19 mouse cellular contexts compared by ENCODE assay signal in the genomic region with DNA sequence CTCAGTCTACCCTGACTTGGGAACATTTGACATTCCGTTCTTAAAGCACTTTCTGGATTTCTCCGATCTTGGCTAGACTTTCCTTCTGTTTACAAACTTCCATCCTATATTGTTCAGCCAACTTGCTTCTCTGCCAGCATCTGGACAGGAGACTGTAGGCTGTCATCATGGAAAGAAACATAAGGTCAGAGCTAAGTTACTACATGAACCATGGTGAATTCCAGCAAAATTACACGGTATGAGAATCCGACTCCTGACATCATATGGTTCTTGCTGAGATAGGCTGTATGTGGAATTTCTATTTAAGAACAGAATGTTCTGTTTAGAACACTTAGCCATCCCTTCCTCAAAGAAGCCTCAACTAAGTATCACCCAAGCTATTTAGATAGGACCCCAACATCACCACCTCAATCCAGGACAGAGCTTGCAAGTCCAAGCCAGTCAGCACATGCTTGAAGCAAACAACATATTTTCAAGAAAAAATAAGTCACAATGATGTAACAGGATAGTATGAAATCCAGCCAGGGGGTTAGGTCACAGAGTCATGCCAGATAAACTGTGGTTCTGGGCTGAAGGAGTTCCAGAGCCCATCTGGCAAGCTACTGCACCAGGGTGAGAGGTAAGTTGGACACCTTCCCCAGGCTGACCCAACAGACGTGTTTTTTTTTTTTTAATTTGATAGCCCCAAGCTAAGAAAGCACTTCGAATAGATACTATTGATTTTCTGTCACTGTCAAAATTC. TPM values are rescaled to one million over a fixed set of nuclear protein-coding genes. Genes with fewer than 3 reads are reported as not detected.
DNase-seq lines count a peak whose midpoint lies in the region; ATAC-seq and TF ChIP-seq lines count a peak whose summit lies in the region.
"Had no signal": no experiment of that assay in that cellular context is flagged by ENCODE, and none has a peak within 500 bp of the region (broad histone marks: within the 10 kb centered on the region; RNA-seq: fewer than 3 reads in every experiment).

No protein-coding gene starts in this region.

- no peak overlapping the region for H3K9ac ChIP-seq in embryonic facial prominence, embryonic 14.5 days (ENCODE audit: low read depth, low read length)
- no peak overlapping the region for H3K9ac ChIP-seq in lung, embryonic 14.5 days
- H3K9ac ChIP-seq in stomach, postnatal 0 days (ENCODE audit: low read length) = no peak overlapping the region
- H3K9ac ChIP-seq: forebrain, embryonic 12.5 days; hindbrain, embryonic 13.5 days; liver, embryonic 13.5 days had no signal

- no peak overlapping the region for H3K4me3 ChIP-seq in embryonic facial prominence, embryonic 14.5 days (ENCODE audit: low read depth, low read length)
- no peak overlapping the region for H3K4me3 ChIP-seq in embryonic facial prominence, embryonic 10.5 days
- H3K4me3 ChIP-seq in lung, embryonic 14.5 days (ENCODE audit: low read depth, low read length) = no peak overlapping the region
- H3K4me3 ChIP-seq in stomach, postnatal 0 days (ENCODE audit: low read depth, low read length) = no peak overlapping the region
- H3K4me3 ChIP-seq: forebrain, embryonic 12.5 days; hindbrain, embryonic 13.5 days; left cerebral cortex, adult 2 months; liver, embryonic 13.5 days had no signal

- H3K4me1 ChIP-seq in embryonic facial prominence, embryonic 14.5 days (ENCODE audit: control insufficient read depth, insufficient read depth, low read length) = no peaks in the 10 kb centered on the region
- no peaks in the 10 kb centered on the region for H3K4me1 ChIP-seq in embryonic facial prominence, embryonic 10.5 days
- 0 out of 2 replicates have a peak, but pooled peaks cover 4% of the 10 kb centered on the region for H3K4me1 ChIP-seq in lung, embryonic 14.5 days (ENCODE audit: insufficient read depth)
- H3K4me1 ChIP-seq in stomach, postnatal 0 days (replicated peaks; ENCODE audit: control insufficient read depth, insufficient read depth) = no peaks in the 10 kb centered on the region
- H3K4me1 ChIP-seq: forebrain, embryonic 12.5 days; hindbrain, embryonic 13.5 days; liver, embryonic 13.5 days had no signal

- H3K27ac ChIP-seq in embryonic facial prominence, embryonic 14.5 days (replicated peaks; ENCODE audit: low read depth, low read length) = 0 out of 2 replicates have a peak overlapping the region, but pooled peaks have one; percentile 17
- H3K27ac ChIP-seq in embryonic facial prominence, embryonic 10.5 days (replicated peaks) = no peak overlapping the region
- 0 out of 2 replicates have a peak overlapping the region, but pooled peaks have one; percentile 25 for H3K27ac ChIP-seq in lung, embryonic 14.5 days (ENCODE audit: low read depth)
- H3K27ac ChIP-seq in stomach, postnatal 0 days (replicated peaks) = peak overlapping the region; percentile 61; the same call in 1 of the 2 replicates
- H3K27ac ChIP-seq: forebrain, embryonic 12.5 days; hindbrain, embryonic 13.5 days; left cerebral cortex, adult 2 months; liver, embryonic 13.5 days had no signal

- no peak for TF ChIP-seq CTCF in lung, embryonic 14.5 days (IDR thresholded peaks at IDR 0.05; ENCODE audit: low read depth)
- no peak for TF ChIP-seq CTCF in stomach, postnatal 0 days (IDR thresholded peaks at IDR 0.05; ENCODE audit: low read depth)

- peak; percentile 78 for DNase-seq in embryonic facial prominence, embryonic 14.5 days (ENCODE audit: low spot score)
- DNase-seq in embryonic facial prominence, embryonic 10.5 days (ENCODE audit: low spot score) = no peak
- DNase-seq in lung, embryonic 14.5 days = peak; percentile 74
- no peak for DNase-seq in lung, adult 18-20 months
- DNase-seq in adipocyte (ENCODE audit: low spot score) = peak; percentile 92
- DNase-seq in stomach, postnatal 0 days (ENCODE audit: low spot score) = no peak
- no peak for DNase-seq in B cell, adult 2 months
- DNase-seq: cerebellum, adult 8-10 months; gastrocnemius, postnatal 36 days; heart, postnatal 36 days; kidney, adult 18-20 months; left cerebral cortex, postnatal 4 days; liver, embryonic 13.5 days; lung, postnatal 4 days; midbrain, embryonic 14.5 days had no signal

- H3K27me3 ChIP-seq in embryonic facial prominence, embryonic 14.5 days (replicated peaks; ENCODE audit: control insufficient read depth, insufficient read depth, low read length) = no peaks in the 10 kb centered on the region
- no peaks in the 10 kb centered on the region for H3K27me3 ChIP-seq in embryonic facial prominence, embryonic 10.5 days (replicated peaks; ENCODE audit: low read depth, poor library complexity, severe bottlenecking)
- H3K27me3 ChIP-seq in lung, embryonic 14.5 days (ENCODE audit: insufficient read depth, low read length) = no peaks in the 10 kb centered on the region
- H3K27me3 ChIP-seq in stomach, postnatal 0 days (ENCODE audit: control insufficient read depth, insufficient read depth, low read length) = no peaks in the 10 kb centered on the region
- H3K27me3 ChIP-seq: forebrain, embryonic 12.5 days; hindbrain, embryonic 13.5 days; liver, embryonic 13.5 days had no signal

- no peaks in the 10 kb centered on the region for H3K36me3 ChIP-seq in embryonic facial prominence, embryonic 14.5 days (ENCODE audit: control insufficient read depth, insufficient read depth, low read length)
- H3K36me3 ChIP-seq in embryonic facial prominence, embryonic 10.5 days (replicated peaks) = no peaks in the 10 kb centered on the region
- no peaks in the 10 kb centered on the region for H3K36me3 ChIP-seq in lung, embryonic 14.5 days (ENCODE audit: insufficient read depth)
- no peaks in the 10 kb centered on the region for H3K36me3 ChIP-seq in stomach, postnatal 0 days (ENCODE audit: control insufficient read depth, insufficient read depth, low read length)
- H3K36me3 ChIP-seq: forebrain, embryonic 12.5 days; hindbrain, embryonic 13.5 days; liver, embryonic 13.5 days had no signal

- 67% methylated on average over 6 of the region's 6 CpGs for WGBS in embryonic facial prominence, embryonic 14.5 days
- 91% methylated on average over 6 of the region's 6 CpGs for WGBS in embryonic facial prominence, embryonic 10.5 days
- 61% methylated on average over 6 of the region's 6 CpGs for WGBS in lung, embryonic 14.5 days
- 58% methylated on average over 6 of the region's 6 CpGs for WGBS in stomach, postnatal 0 days

- ATAC-seq in embryonic facial prominence, embryonic 14.5 days (ENCODE audit: low read depth) = peak; percentile 60; the same call in 1 of the 2 replicates
- peak; percentile 47; the same call in 1 of the 2 replicates for ATAC-seq in lung, embryonic 14.5 days (ENCODE audit: insufficient read depth)
- ATAC-seq in stomach, postnatal 0 days (ENCODE audit: low FRiP score, low TSS enrichment) = peak; percentile 64; the same call in 1 of the 2 replicates
- ATAC-seq: activated CD4-positive, CD25-positive, alpha-beta regulatory T cell, adult 4 months had no signal

- no peak overlapping the region for H3K4me2 ChIP-seq in embryonic facial prominence, embryonic 14.5 days (ENCODE audit: low read depth, low read length)
- no peak overlapping the region for H3K4me2 ChIP-seq in lung, embryonic 14.5 days
- H3K4me2 ChIP-seq in stomach, postnatal 0 days (replicated peaks; ENCODE audit: low read depth) = no peak overlapping the region
- H3K4me2 ChIP-seq: forebrain, embryonic 12.5 days; hindbrain, embryonic 13.5 days; liver, embryonic 13.5 days had no signal

- no peaks in the 10 kb centered on the region for H3K9me3 ChIP-seq in embryonic facial prominence, embryonic 14.5 days (ENCODE audit: control insufficient read depth, low read length)
- H3K9me3 ChIP-seq in embryonic facial prominence, embryonic 10.5 days = no peaks in the 10 kb centered on the region
- H3K9me3 ChIP-seq in lung, embryonic 14.5 days (ENCODE audit: low read depth, low read length) = no peaks in the 10 kb centered on the region
- H3K9me3 ChIP-seq in stomach, postnatal 0 days (ENCODE audit: control insufficient read depth, low read length) = no peaks in the 10 kb centered on the region
- H3K9me3 ChIP-seq: forebrain, embryonic 12.5 days; hindbrain, embryonic 13.5 days; liver, embryonic 13.5 days had no signal

- no peak for TF ChIP-seq EP300 in stomach, postnatal 0 days (optimal IDR thresholded peaks at IDR 0.05)

RNA-seq across cellular contexts. Expression of a gene that starts 52.9 kb away (rescaled TPM):
- 77.4 and 86.4 TPM in 2 replicates for polyA plus RNA-seq in embryonic facial prominence, embryonic 14.5 days (2014; fragmentation: Nextera tagmentation; extraction: Ambion mirVana)
- 31.1 and 35.4 TPM in 2 replicates for polyA plus RNA-seq in embryonic facial prominence, embryonic 10.5 days (2016; fragmentation: Nextera tagmentation; extraction: Ambion mirVana)
- 248 and 287 TPM in 2 replicates for polyA plus RNA-seq in lung, embryonic 14.5 days (2014; fragmentation: Nextera tagmentation; extraction: Ambion mirVana)
- 18.9 and 19.0 TPM in 2 replicates for polyA plus RNA-seq in stomach, postnatal 0 days (2015; fragmentation: Nextera tagmentation; extraction: Ambion mirVana)
- polyA plus RNA-seq: activated CD4-positive, CD25-positive, alpha-beta regulatory T cell, adult 4 months had no signal

Comparison
In these comparisons a context has a peak if more than half of its experiments do, and no peak if none do; other contexts are left out.
1. DNase-seq: peak in embryonic facial prominence, embryonic 14.5 days (single experiment), lung, embryonic 14.5 days (single experiment) and adipocyte (single experiment); none in embryonic facial prominence, embryonic 10.5 days (single experiment), lung, adult 18-20 months (0 of 2), stomach, postnatal 0 days (single experiment) and B cell, adult 2 months (0 of 2).
2. Peak in every context shown above with its lines, with median percentiles within 50 percentile points of each other: ATAC-seq.